Mouse (Mus musculus) spleen, postnatal 10 days (tissue): ENCODE measurements around the gene Apip.

Experiments
- DNase-seq, 2 experiments: peaks; one replicate each; pipeline ENCODE4 v3.0.0; 2021 to 2022; ENCODE audit warnings: low spot score in 2 of 2

The Apip gene

GRCm38 (mm10) chr2:103073219-103073982, at the start of gene Apip, which contains the start of gene Pdhx:
Apip (plus strand) TSS chr2:103073675.
Pdhx (minus strand) TSS chr2:103073513.
- DNase-seq = peak; percentile 100

GRCm38 (mm10) chr2:103037831-103038230, 35.6 kb upstream of the Apip start:
- no peak for DNase-seq

GRCm38 (mm10) chr2:103040896-103041295, 32.6 kb upstream of the Apip start:
- DNase-seq = no peak

- DNase-seq = no peak
Observed at GRCm38 (mm10) chr2:103045286-103045685, 28.2 kb upstream of the Apip start.

GRCm38 (mm10) chr2:103051937-103052893, 21.3 kb upstream of the Apip start:
- DNase-seq = no peak

GRCm38 (mm10) chr2:103055820-103056219, 17.7 kb upstream of the Apip start:
- DNase-seq = no peak

- no peak for DNase-seq
Observed at GRCm38 (mm10) chr2:103058266-103058665, 15.2 kb upstream of the Apip start.

- DNase-seq = peak in 1 of 2 experiments; percentile 56
Observed at GRCm38 (mm10) chr2:103062865-103063264, 10.6 kb upstream of the Apip start.

GRCm38 (mm10) chr2:103066683-103067551, 6.6 kb upstream of the Apip start:
- DNase-seq = no peak

GRCm38 (mm10) chr2:103067552-103068207, 5.8 kb upstream of the Apip start:
- no peak for DNase-seq

- DNase-seq = no peak
Observed at GRCm38 (mm10) chr2:103068602-103069001, 4.9 kb upstream of the Apip start.

GRCm38 (mm10) chr2:103069752-103070405, 3.6 kb upstream of the Apip start:
- no peak for DNase-seq

- DNase-seq = no peak
Observed at GRCm38 (mm10) chr2:103070586-103070985, 2.9 kb upstream of the Apip start.

GRCm38 (mm10) chr2:103081117-103081516, 7.6 kb downstream of the Apip start:
- DNase-seq = no peak

GRCm38 (mm10) chr2:103081706-103082105, 8.2 kb downstream of the Apip start:
- no peak for DNase-seq

- no peak for DNase-seq
Observed at GRCm38 (mm10) chr2:103082853-103083252, 9.4 kb downstream of the Apip start.

GRCm38 (mm10) chr2:103084451-103084850, 11.0 kb downstream of the Apip start:
- peak in 1 of 2 experiments; percentile 36 for DNase-seq

- DNase-seq = no peak
Observed at GRCm38 (mm10) chr2:103085633-103086032, 12.2 kb downstream of the Apip start.

- DNase-seq = no peak
Observed at GRCm38 (mm10) chr2:103086432-103086831, 13.0 kb downstream of the Apip start.

- DNase-seq = no peak
Observed at GRCm38 (mm10) chr2:103088099-103088498, 14.6 kb downstream of the Apip start.
